Mouse (Mus musculus) left cerebral cortex, postnatal 14 days (tissue): ENCODE results near the gene Rsph6a. TPM values are rescaled to one million over a fixed set of nuclear protein-coding genes. Genes with fewer than 3 reads are reported as not detected.
A peak's percentile ranks its signal among the peaks of the same experiment; 100 is the strongest.

Experiments
- DNase-seq, 2 experiments: peaks; one replicate each; pipeline ENCODE4 v3.0.0; 2021 to 2022; ENCODE audit warnings: low spot score in 2 of 2, mixed read lengths in 1 of 2
- intact Hi-C: fragments of 180-260 bp; cut with DNase I; formaldehyde crosslinking; loops from one replicate; pipeline ENCODE4 v1.15.1; 2025
- microRNA-seq, 2 experiments: library from miRNA; unstranded; fragments of <30 nt; microRNA quantifications; one replicate each; pipeline ENCODE4 v1.2.0; 2022
- total RNA-seq, 2 experiments: library from RNA; stranded (reverse); gene quantifications; 2 replicates each; pipeline ENCODE4 v1.2.3; 2021

Rsph6a gene
- total RNA-seq, 2 experiments from 2014 or later: 0.29 to 0.49 TPM

DNA sequence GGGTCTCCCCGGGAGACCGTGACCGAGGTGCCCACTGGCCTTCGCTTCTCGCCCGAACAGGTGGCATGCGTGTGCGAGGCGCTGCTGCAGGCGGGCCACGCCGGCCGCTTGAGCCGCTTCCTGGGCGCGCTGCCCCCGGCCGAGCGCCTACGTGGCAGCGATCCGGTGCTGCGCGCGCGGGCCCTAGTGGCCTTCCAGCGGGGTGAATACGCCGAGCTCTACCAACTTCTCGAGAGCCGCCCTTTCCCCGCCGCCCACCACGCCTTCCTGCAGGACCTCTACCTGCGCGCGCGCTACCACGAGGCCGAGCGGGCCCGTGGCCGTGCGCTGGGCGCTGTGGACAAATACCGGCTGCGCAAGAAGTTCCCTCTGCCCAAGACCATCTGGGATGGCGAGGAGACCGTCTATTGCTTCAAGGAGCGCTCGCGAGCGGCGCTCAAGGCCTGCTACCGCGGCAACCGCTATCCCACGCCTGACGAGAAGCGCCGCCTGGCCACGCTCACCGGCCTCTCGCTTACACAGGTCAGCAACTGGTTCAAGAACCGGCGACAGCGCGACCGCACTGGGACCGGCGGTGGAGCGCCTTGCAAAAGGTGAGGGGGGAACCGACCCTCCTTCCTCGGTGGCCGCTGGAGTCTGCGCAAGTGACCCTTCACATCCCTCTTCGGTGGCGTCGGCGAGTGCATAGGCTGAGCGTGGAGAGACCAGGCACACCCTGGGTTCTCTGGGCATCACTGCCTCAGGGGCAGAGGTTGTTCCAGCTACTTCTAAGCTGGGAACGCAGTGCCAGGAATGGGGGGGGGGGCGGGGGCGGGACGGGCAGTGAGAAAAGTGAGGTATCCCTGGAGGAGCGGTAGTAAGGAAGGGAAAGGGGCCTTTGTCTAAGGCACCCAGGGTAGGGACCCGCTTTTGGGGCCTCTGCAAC is 40.6 kb downstream of the Rsph6a start:
- no peak for DNase-seq
- intact Hi-C loops: no loop called here

GRCm38 (mm10) chr7:19095751-19096110 is 41.2 kb downstream of the Rsph6a start:
- intact Hi-C loops: no loop called here
- DNase-seq: no peak

DNA sequence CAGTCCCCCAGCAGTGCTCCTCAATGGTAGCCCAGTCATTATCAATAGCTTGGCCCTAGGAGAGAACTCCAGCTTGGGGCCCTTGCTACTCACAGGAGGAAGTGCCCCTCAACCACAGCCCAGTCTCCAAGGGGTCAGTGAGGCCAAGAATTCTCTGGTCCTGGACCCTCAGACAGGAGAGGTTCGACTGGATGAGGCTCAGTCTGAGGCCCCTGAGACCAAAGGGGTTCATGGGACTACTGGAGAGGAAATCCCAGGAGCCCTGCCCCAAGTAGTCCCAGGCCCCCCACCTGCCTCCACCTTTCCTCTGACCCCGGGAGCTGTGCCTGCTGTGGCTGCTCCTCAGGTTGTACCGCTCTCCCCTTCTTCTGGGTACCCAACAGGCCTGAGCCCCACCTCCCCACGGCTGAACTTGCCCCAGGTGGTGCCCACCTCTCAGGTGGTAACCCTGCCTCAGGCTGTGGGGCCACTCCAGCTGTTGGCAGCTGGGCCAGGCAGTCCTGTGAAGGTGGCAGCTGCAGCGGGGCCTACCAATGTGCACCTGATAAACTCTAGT is 42.0 kb downstream of the Rsph6a start:
- intact Hi-C loops: no loop called here

DNA sequence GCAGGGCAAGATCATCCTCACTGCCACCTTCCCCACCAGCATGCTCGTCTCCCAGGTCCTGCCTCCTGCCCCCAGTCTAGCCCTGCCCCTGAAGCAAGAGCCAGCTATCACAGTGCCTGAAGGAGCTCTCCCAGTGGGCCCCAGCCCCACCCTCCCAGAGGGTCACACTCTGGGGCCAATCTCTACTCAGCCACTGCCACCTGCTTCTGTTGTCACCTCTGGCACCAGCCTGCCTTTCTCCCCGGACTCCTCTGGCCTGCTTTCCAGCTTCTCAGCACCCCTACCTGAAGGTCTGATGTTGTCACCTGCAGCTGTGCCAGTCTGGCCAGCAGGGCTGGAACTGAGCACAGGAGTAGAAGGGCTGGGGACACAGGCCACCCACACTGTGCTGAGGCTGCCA is 42.7 kb downstream of the Rsph6a start:
- intact Hi-C loops: no loop called here
- DNase-seq: no peak

More for the DNA sequence above, 42.0 kb downstream of the Rsph6a start:
- no peak for DNase-seq

DNA sequence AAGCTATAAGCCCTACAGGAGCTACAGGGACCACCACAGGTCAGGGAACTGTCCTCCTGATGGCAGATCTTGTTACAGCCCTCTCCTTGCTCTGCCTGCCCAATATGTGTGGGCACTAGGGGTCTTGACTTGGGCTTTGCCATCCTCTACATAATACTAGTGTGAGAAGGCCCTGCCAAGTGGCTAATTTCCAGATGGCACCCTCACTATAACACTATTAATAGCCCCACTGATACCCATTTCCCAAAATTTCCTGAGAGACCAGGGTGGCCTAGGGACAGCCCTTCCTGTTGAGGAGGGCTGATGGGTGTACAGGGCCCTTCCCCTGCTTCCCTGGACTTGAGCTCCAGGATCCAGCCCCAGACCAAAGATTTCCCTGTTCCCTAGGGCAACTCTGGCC is 43.4 kb downstream of the Rsph6a start:
- no peak for DNase-seq
- intact Hi-C loops: no loop called here

- DNase-seq: no peak
- intact Hi-C loops: no loop called here
These were observed 44.3 kb downstream of the Rsph6a start for GRCm38 (mm10) chr7:19098811-19099210.

- intact Hi-C loops: no loop called here
- no peak for DNase-seq
These were observed 45.8 kb downstream of the Rsph6a start for GRCm38 (mm10) chr7:19100290-19100689.

DNA sequence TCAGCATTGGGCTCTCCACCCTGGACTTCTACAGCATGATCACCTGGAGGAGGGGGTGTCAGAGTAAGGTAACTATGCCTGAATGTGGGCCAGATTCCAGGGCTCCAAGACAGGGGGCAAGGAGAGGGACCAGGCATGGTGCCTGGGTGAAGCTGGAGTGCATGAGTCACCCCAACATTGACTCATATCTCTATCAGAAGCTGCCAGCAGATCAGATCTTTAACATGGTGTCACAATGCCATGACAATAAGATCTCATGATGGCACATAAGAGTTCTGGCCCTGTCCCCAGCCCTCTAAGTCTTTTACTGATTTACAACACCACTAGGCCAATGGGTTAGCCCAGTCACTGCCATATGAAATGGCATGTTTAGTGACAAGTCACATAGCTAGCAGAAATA is 49.3 kb downstream of the Rsph6a start:
- DNase-seq: no peak
- intact Hi-C loops: no loop called here

GRCm38 (mm10) chr7:19104486-19104885 is 50.0 kb downstream of the Rsph6a start:
- DNase-seq: no peak
- intact Hi-C loops: no loop called here

DNA sequence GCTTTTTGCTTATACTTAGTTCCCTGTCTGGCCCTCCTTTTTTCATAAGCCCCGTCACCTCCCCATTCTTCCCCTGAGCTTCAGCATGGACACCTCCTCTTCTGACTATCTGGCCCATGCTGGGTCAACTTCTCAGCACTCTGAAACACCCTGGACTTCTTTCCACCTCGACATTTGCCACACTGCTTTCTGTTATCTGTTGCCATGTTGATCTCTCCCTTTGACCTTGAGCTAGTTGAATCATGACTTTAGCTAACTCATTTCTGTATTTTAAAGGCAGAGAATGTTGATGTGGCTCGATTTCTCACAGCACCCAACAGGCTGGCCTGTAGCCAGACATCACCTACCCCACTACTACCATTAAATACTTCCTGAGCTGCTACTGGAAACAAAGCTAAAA is 52.9 kb downstream of the Rsph6a start:
- intact Hi-C loops: no loop called here
- DNase-seq: no peak

GRCm38 (mm10) chr7:19109565-19109964 is 55.1 kb downstream of the Rsph6a start:
- intact Hi-C loops: no loop called here
- DNase-seq: no peak

DNA sequence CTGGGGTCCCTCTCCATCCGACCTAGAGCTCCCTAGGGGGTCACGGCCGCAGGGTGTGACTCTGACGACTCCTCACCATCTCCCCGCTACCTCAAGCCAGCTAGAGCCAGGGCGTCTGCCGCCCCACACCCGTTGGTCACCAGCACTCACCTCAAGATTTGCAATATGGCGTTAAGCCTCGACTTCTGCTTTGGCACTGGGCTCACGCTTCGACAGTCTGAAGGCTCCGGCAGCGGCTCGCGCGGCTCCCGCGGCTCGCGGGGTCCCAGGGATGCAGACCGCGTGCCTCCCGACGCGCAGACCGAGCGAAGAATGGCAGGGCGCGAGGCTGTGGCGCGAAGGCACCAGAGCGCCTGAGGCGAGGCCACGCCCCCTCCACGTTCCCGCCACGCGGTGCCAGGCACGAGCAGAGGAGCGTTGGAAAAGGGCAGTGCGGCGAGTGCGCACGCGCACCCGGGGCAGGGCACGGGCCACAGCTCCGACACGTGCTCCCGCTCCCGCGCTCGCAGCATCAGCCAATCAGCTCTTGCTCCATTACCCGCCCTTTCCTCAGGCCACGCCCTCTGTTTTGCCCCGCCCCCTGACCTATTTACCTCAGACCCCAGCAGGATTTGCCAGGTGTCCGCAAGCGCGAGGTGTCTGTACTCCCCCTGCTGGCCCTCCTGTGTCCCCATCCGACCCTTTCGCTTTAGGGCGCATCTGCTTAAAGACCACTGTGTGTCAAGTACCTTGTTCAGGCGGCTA is 63.7 kb downstream of the Rsph6a start, which contains the start of gene Gm4969:
Gm4969 (minus strand) TSS at position 341 of the 744 bp plus-strand sequence.
- DNase-seq: peak; percentile 73 to 86
- intact Hi-C loops: no loop called here

- intact Hi-C loops: no loop called here
- no peak for DNase-seq
These were observed 64.6 kb downstream of the Rsph6a start for GRCm38 (mm10) chr7:19119083-19119482.

DNA sequence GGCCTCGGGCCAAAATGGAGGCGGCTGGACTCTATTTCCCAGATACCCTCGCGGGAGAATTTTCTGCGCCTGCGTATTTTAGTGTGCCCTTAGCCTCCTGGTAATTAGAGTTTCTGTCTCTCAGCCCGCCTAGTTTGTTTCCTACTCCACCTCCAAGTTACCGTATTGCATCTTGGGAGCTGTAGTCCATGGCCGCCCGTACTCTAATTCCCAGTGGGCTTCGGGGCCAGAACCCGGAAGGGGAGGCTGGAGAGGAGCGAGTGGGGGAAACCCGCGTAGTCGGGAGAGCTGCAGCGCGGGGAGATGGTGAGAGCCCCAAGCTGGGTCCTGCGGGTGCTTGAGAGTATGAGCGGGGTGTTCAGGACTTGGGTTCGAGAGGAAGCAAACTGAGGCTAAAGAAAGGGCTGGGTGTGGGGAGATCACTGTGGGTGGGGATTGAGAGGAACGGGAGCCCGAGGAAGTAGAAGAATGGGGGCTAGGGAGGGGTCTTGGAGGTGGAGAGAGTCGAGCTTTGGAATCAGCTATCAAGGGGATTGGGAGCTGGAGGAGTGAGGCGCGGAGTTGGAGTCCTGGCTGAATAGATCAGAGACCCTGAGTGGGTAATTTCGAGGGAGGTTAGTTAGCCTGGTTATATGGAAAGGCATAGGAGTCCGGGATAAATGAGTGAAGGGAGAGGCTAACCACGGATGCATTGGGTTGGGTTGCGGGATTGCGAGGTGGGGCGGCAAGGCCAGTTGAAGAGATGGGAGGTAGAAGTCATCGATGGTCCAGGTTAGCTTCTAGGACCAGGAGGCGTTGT is 65.3 kb downstream of the Rsph6a start, which contains the start of gene Fbxo46:
Fbxo46 (plus strand) TSS at position 229 of the 799 bp plus-strand sequence.
- intact Hi-C loops: no loop called here
- peak; percentile 94 to 97 for DNase-seq

DNA sequence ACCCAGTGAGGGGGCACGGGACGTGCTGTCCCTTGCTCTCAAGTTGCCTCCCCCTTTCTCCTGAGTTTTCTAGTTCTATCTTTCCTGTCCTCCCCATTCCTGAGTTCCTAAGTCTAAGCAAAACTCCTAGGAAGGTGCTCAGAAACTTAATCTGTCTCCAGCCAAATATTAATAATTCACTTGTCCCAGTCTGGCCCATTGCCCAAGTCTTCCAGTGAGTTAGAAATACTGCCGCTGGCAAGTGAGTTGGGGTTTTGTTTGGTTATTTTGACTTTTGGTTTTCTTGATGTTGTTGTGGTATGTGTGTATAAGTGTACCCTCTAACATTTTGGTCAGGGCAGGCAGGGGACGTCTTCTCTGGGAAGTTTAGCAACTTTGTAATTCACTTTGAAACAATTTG is 67.2 kb downstream of the Rsph6a start:
- no peak for DNase-seq
- intact Hi-C loops: no loop called here

Small RNA genes lying within 50 kb of the gene (microRNA-seq; reads per million reads assigned to microRNA genes)
- 3.4 to 5.7 reads per million in 2 experiments for gene Mir3100

Other genes starting within 250 kb of the Rsph6a start
- gene Psg17, start 233.1 kb upstream of the Rsph6a start, total RNA-seq: not detected
- 1 to 10 TPM; 1.3 to 2.0 TPM for gene Mill2, start 214.7 kb upstream of the Rsph6a start, total RNA-seq
- 10 to 100 TPM; 25.1 to 34.5 TPM for gene Pglyrp1, start 183.4 kb upstream of the Rsph6a start, total RNA-seq
- gene Ccdc61, start 144.3 kb upstream of the Rsph6a start, total RNA-seq: 10 to 100 TPM; 11.6 to 13.0 TPM
- 100 to 1,000 TPM; 105 to 110 TPM for gene Nova2, start 128.8 kb upstream of the Rsph6a start, total RNA-seq
- under 1 TPM; 0.42 to 0.75 TPM for gene Nanos2, start 67.3 kb upstream of the Rsph6a start, total RNA-seq
- gene Mypop, start 63.4 kb upstream of the Rsph6a start, total RNA-seq: 10 to 100 TPM; 39.9 to 42.2 TPM
- gene Irf2bp1, start 50.6 kb upstream of the Rsph6a start, total RNA-seq: 10 to 100 TPM; 42.5 to 45.2 TPM
- gene Foxa3, start 31.2 kb upstream of the Rsph6a start, total RNA-seq: not detected
- 100 to 1,000 TPM; 106 to 109 TPM for gene Sympk, start 30.3 kb upstream of the Rsph6a start, total RNA-seq
- gene Dmwd, start 21.5 kb downstream of the Rsph6a start, total RNA-seq: 100 to 1,000 TPM; 151 to 162 TPM
- gene Dmpk, start 29.2 kb downstream of the Rsph6a start, total RNA-seq: 10 to 100 TPM; 34.3 to 36.7 TPM
- 1 to 10 TPM; 1.6 TPM for gene Six5, start 39.9 kb downstream of the Rsph6a start, total RNA-seq
- under 1 TPM; 0.48 to 0.76 TPM for gene Gm4969, start 63.7 kb downstream of the Rsph6a start, total RNA-seq
- 10 to 100 TPM; 11.5 to 12.6 TPM for gene Fbxo46, start 65.2 kb downstream of the Rsph6a start, total RNA-seq
- 10 to 100 TPM; 19.6 to 21.9 TPM for gene Qpctl, start 94.6 kb downstream of the Rsph6a start, total RNA-seq
- gene Snrpd2, start 95.0 kb downstream of the Rsph6a start, total RNA-seq: 10 to 100 TPM; 84.3 to 88.7 TPM
- 1 to 10 TPM; 1.6 to 2.8 TPM for gene Gipr, start 111.4 kb downstream of the Rsph6a start, total RNA-seq
- 100 to 1,000 TPM; 167 to 183 TPM for gene Eml2, start 121.7 kb downstream of the Rsph6a start, total RNA-seq
- gene Gpr4, start 157.8 kb downstream of the Rsph6a start, total RNA-seq: 1 to 10 TPM; 5.2 to 5.5 TPM
- gene Opa3, start 173.6 kb downstream of the Rsph6a start, total RNA-seq: 10 to 100 TPM; 40.0 to 43.9 TPM
- 10 to 100 TPM; 18.4 to 21.1 TPM for gene Vasp, start 217.1 kb downstream of the Rsph6a start, total RNA-seq
- under 1 TPM in 1 of 2 experiments, not detected in 1; 0.40 TPM for gene Ppm1n, start 225.4 kb downstream of the Rsph6a start, total RNA-seq
- 100 to 1,000 TPM; 115 to 123 TPM for gene Rtn2, start 227.9 kb downstream of the Rsph6a start, total RNA-seq